Comparison of ENCODE assay signal across 11 mouse cellular contexts in genomic region chr7:132227075-132227640, GRCm38 (mm10).
DNase-seq lines count a peak whose midpoint lies in the region; ATAC-seq and TF ChIP-seq lines count a peak whose summit lies in the region.
"Had no signal": no experiment of that assay in that cellular context is flagged by ENCODE, and none has a peak within 500 bp of the region (broad histone marks: within the 10 kb centered on the region; RNA-seq: fewer than 3 reads in every experiment).

No protein-coding gene starts in this region.

- no peak for TF ChIP-seq CTCF in forebrain, postnatal 0 days (IDR thresholded peaks at IDR 0.05; ENCODE audit: low read depth)

- H3K4me3 ChIP-seq in forebrain, embryonic 15.5 days = no peak overlapping the region
- no peak overlapping the region for H3K4me3 ChIP-seq in forebrain, postnatal 0 days (ENCODE audit: low read depth, low read length)
- no peak overlapping the region for H3K4me3 ChIP-seq in kidney, embryonic 16.5 days (ENCODE audit: low read length)
- H3K4me3 ChIP-seq: heart, embryonic 12.5 days; liver, embryonic 13.5 days had no signal

- intact Hi-C loops in left cerebral cortex, postnatal 10 days (cut with DNase I) = loop anchor here (2.0 to 10.0 kb wide), 3 partner anchors 90 to 408 kb away; partner anchors contain the start of gene Chst15

- H3K27me3 ChIP-seq in forebrain, embryonic 15.5 days = no peaks in the 10 kb centered on the region
- H3K27me3 ChIP-seq in forebrain, postnatal 0 days (ENCODE audit: insufficient read depth, low read length) = no peaks in the 10 kb centered on the region
- H3K27me3 ChIP-seq in kidney, embryonic 16.5 days (ENCODE audit: insufficient read depth, low read length) = no peaks in the 10 kb centered on the region

- H3K9me3 ChIP-seq in forebrain, embryonic 15.5 days = no peaks in the 10 kb centered on the region
- H3K9me3 ChIP-seq in forebrain, postnatal 0 days (ENCODE audit: low read length) = no peaks in the 10 kb centered on the region
- H3K9me3 ChIP-seq in kidney, embryonic 16.5 days (ENCODE audit: low read length) = no peaks in the 10 kb centered on the region
- H3K9me3 ChIP-seq: heart, embryonic 12.5 days; liver, embryonic 13.5 days had no signal

- no peak overlapping the region for H3K9ac ChIP-seq in forebrain, embryonic 15.5 days (replicated peaks)
- H3K9ac ChIP-seq in forebrain, postnatal 0 days = no peak overlapping the region
- H3K9ac ChIP-seq in kidney, embryonic 16.5 days (replicated peaks; ENCODE audit: low read length) = no peak overlapping the region
- H3K9ac ChIP-seq: heart, embryonic 12.5 days; liver, embryonic 13.5 days had no signal

- no peaks in the 10 kb centered on the region for H3K36me3 ChIP-seq in forebrain, embryonic 15.5 days
- no peaks in the 10 kb centered on the region for H3K36me3 ChIP-seq in forebrain, postnatal 0 days (ENCODE audit: insufficient read depth)
- H3K36me3 ChIP-seq in kidney, embryonic 16.5 days (ENCODE audit: insufficient read depth, low read length) = no peaks in the 10 kb centered on the region
- H3K36me3 ChIP-seq: heart, embryonic 12.5 days; liver, embryonic 13.5 days had no signal

- WGBS in forebrain, embryonic 15.5 days = 86% methylated on average over 8 of the region's 8 CpGs
- 85% methylated on average over 8 of the region's 8 CpGs for WGBS in forebrain, postnatal 0 days
- 81% methylated on average over 8 of the region's 8 CpGs for WGBS in kidney, embryonic 16.5 days

- peak; percentile 25; the same call in 1 of the 2 replicates for ATAC-seq in forebrain, embryonic 15.5 days (replicated peaks)
- ATAC-seq in forebrain, postnatal 0 days = no peak; the same call in 1 of the 2 replicates
- ATAC-seq in kidney, embryonic 16.5 days (ENCODE audit: low FRiP score, low TSS enrichment) = peak; percentile 36; the same call in 1 of the 2 replicates

- no peak overlapping the region for H3K27ac ChIP-seq in forebrain, embryonic 15.5 days (replicated peaks)
- no peak overlapping the region for H3K27ac ChIP-seq in forebrain, postnatal 0 days (ENCODE audit: low read depth, low read length)
- no peak overlapping the region for H3K27ac ChIP-seq in kidney, embryonic 16.5 days (ENCODE audit: low read length)
- H3K27ac ChIP-seq: kidney, postnatal 0 days; liver, embryonic 13.5 days had no signal

- peaks cover 13% of the 10 kb centered on the region for H3K4me1 ChIP-seq in forebrain, embryonic 15.5 days
- no peaks in the 10 kb centered on the region for H3K4me1 ChIP-seq in forebrain, postnatal 0 days (ENCODE audit: insufficient read depth)
- peaks cover 7% of the 10 kb centered on the region; the same call in 1 of the 2 replicates for H3K4me1 ChIP-seq in kidney, embryonic 16.5 days (ENCODE audit: insufficient read depth, low read length)

- no peak for DNase-seq in forebrain, postnatal 0 days
- DNase-seq in kidney, postnatal 36 days = no peak
- DNase-seq in 3T3-L1 (ENCODE audit: low read depth, low spot score) = peak; percentile 43
- peak; percentile 66 for DNase-seq in fibroblast of lung, adult 2 months (ENCODE audit: low read depth)
- DNase-seq in gastrocnemius, adult 8-10 months (ENCODE audit: low spot score in 2 of 2) = no peak
- no peak for DNase-seq in left cerebral cortex, postnatal 10 days (ENCODE audit: extremely low spot score in 1 of 2, low spot score in 2 of 2)

- H3K4me2 ChIP-seq in forebrain, embryonic 15.5 days (replicated peaks) = no peak overlapping the region
- H3K4me2 ChIP-seq in forebrain, postnatal 0 days (ENCODE audit: low read depth) = no peak overlapping the region
- H3K4me2 ChIP-seq in kidney, embryonic 16.5 days (replicated peaks; ENCODE audit: low read depth, low read length) = no peak overlapping the region
- H3K4me2 ChIP-seq: heart, embryonic 12.5 days; liver, embryonic 13.5 days had no signal

Comparison
In these comparisons a context has a peak if more than half of its experiments do, and no peak if none do; other contexts are left out.
1. DNase-seq: peak in 3T3-L1 (single experiment) and fibroblast of lung, adult 2 months (single experiment); none in forebrain, postnatal 0 days (single experiment), kidney, postnatal 36 days (0 of 2), gastrocnemius, adult 8-10 months (0 of 2) and left cerebral cortex, postnatal 10 days (0 of 2).